Mouse (Mus musculus) forebrain, embryonic 14.5 days (tissue): ENCODE measurements around the gene Stradb. TPM values are rescaled to one million over a fixed set of nuclear protein-coding genes. Genes with fewer than 3 reads are reported as not detected.
"Not testable (repeated sequence)": the region's sequence is repeated elsewhere in the genome, so short reads cannot be mapped to it uniquely, and the experiment has no call there.

ENCODE experiments used
- ATAC-seq: fragments of 200-750 bp; cut with Nextera tagmentation; 2 replicates; pipeline ENCODE4 v1.8.0; 2017; ENCODE audit warnings: mild to moderate bottlenecking, moderate library complexity
- DNase-seq: peaks from one replicate; pipeline ENCODE4 v3.0.0-alpha.2; 2015; ENCODE audit warnings: low spot score
- H3K27ac ChIP-seq: fragments of 300-500 bp; sonication (generic); 2 replicates; pipeline ENCODE4 v1.5.1; 2014; ENCODE audit warnings: low read depth, mild to moderate bottlenecking, control low read depth, low read length, moderate library complexity
- H3K27me3 ChIP-seq: fragments of 300-500 bp; sonication (generic); replicated peaks from 2 replicates; pipeline ENCODE4 v1.6.1; 2014; ENCODE audit warnings: low read length, control low read depth, mixed read lengths; ENCODE audit not compliant: control insufficient read depth, insufficient read depth
- H3K36me3 ChIP-seq: fragments of 300-500 bp; sonication (generic); 2 replicates; pipeline ENCODE4 v1.6.1; 2014; ENCODE audit warnings: low read length, control low read depth; ENCODE audit not compliant: control insufficient read depth, insufficient read depth
- H3K4me1 ChIP-seq: fragments of 300-500 bp; sonication (generic); 2 replicates; pipeline ENCODE4 v1.6.1; 2014; ENCODE audit warnings: antibody characterized with exemption, low read length, control low read depth; ENCODE audit not compliant: control insufficient read depth, insufficient read depth
- H3K4me2 ChIP-seq: fragments of 300-500 bp; sonication (generic); 2 replicates; pipeline ENCODE4 v1.6.1; 2014; ENCODE audit warnings: mild to moderate bottlenecking, control low read depth, low read length
- H3K4me3 ChIP-seq: fragments of 300-500 bp; sonication (generic); 2 replicates; pipeline ENCODE4 v1.5.1; 2014; ENCODE audit warnings: low read depth, low read length, control low read depth
- H3K9ac ChIP-seq: fragments of 300-500 bp; sonication (generic); 2 replicates; pipeline ENCODE4 v1.6.1; 2014; ENCODE audit warnings: mild to moderate bottlenecking, low read length, control low read depth, moderate library complexity
- H3K9me3 ChIP-seq: fragments of 300-500 bp; sonication (generic); replicated peaks from 2 replicates; pipeline ENCODE4 v1.6.1; 2016; ENCODE audit warnings: low read length, control low read depth, mixed read lengths; ENCODE audit not compliant: control insufficient read depth
- WGBS: fragments of 180-500 bp; shearing (Covaris S2); extraction: QIAGEN DNeasy Blood & Tissue Kit; methylation state at CpG from one replicate; pipeline ENCODE4 v1.1.7; 2014; 5-methylcytosine and 5-hydroxymethylcytosine counted together
- polyA plus RNA-seq: library from polyadenylated mRNA; unstranded; fragments of >200 nt; fragmentation: Nextera tagmentation; extraction: Ambion mirVana; gene quantifications from 2 replicates; pipeline ENCODE4 v1.2.1, GENCODE M21; 2014

The Stradb gene
- polyA plus RNA-seq, 1 experiment from 2014 or later, result 96.7 TPM

DNA sequence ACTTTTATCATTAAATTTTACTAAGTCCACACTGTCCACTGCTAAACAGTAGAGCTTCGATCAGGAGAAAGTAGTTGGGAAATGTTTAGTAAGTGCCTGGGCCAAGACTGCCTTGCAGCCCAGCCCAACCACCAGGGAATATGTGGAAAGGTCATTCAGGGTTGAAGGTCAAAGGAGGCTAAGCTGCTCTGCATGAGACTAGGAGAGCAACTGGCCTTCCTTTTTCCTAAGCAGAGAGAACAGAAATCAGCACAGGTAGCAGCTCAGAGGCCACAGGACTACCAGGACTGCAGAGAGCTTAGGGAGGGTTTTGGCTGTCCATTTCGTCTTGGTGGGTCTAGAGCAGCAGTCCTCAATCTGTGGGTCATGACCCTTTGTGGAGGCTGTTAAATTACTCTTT, 15.4 kb upstream of the Stradb start:
- DNase-seq (no peak), ATAC-seq (no peak)
- Histone ChIP-seq H3K27me3 (no peaks in the 10 kb centered on the region), H3K27ac (no peak overlapping the region), H3K9me3 (no peaks in the 10 kb centered on the region), H3K36me3 (no peaks in the 10 kb centered on the region), H3K4me1 (no peaks in the 10 kb centered on the region), H3K9ac (no peak overlapping the region), H3K4me2 (no peak overlapping the region), H3K4me3 (no peak overlapping the region)
- WGBS, result 71% methylated on average over 2 of the region's 2 CpGs

DNA sequence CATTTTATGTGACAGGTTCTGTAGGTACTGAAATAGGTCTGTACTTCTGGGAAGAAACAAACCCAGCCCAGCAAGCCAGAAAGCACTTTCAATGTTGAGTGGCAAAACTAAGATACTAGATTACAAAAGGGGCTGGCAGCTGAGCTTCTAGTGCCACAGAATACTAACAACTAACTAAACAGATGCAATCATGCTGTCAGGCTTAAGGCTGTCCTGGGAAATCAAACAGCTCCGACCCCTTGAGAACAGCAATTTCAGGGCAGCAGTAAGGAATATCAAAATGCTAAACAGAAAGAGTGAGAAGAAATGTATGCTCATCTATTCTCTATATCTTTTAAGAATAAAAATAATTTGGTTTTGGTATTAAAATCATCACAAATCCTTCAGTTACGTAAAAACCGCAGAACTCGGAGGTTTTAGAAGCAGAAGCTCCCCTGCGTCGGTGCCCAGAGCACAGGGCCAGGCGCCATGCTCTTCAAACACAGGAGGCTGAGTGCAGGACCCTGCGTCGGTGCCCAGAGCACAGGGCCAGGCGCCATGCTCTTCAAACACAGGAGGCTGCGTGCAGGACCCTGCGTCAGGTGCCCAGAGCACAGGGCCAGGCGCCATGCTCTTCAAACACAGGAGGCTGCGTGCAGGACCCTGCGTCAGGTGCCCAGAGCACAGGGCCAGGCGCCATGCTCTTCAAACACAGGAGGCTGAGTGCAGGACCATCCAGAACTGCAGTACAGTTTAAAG, 14.4 kb upstream of the Stradb start:
- not testable (repeated sequence) for H3K4me2 ChIP-seq, ATAC-seq, H3K4me1 ChIP-seq, DNase-seq, H3K27me3 ChIP-seq, H3K4me3 ChIP-seq, H3K9ac ChIP-seq, H3K27ac ChIP-seq, H3K36me3 ChIP-seq, H3K9me3 ChIP-seq
- WGBS, result 88% methylated on average over 16 of the region's 16 CpGs

DNA sequence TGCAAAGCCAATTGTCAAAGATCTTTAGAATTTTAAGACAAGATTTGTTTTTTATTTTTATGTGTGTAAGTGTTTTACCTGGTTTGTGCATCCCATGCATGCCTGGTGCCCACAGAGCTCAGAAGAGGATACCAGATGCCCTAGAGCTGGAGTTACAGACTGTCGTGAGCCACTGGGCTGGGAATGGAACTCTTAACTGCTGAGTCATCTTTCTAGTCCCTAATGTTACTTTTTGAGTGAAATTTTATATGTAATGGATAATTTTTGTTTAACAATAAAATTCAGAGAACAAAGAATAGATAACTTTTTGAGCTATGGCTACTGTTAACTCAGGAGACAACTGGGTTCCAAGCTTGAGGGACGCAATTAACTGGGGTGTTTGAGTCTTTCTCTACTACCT, 13.6 kb upstream of the Stradb start:
- Histone ChIP-seq H3K4me3 (no peak overlapping the region), H3K27me3 (no peaks in the 10 kb centered on the region), H3K27ac (no peak overlapping the region), H3K4me2 (no peak overlapping the region), H3K4me1 (no peaks in the 10 kb centered on the region), H3K9ac (no peak overlapping the region), H3K9me3 (no peaks in the 10 kb centered on the region), H3K36me3 (no peaks in the 10 kb centered on the region)
- 91% methylated on average over 2 of the region's 2 CpGs for WGBS
- ATAC-seq, result no peak
- no peak for DNase-seq

DNA sequence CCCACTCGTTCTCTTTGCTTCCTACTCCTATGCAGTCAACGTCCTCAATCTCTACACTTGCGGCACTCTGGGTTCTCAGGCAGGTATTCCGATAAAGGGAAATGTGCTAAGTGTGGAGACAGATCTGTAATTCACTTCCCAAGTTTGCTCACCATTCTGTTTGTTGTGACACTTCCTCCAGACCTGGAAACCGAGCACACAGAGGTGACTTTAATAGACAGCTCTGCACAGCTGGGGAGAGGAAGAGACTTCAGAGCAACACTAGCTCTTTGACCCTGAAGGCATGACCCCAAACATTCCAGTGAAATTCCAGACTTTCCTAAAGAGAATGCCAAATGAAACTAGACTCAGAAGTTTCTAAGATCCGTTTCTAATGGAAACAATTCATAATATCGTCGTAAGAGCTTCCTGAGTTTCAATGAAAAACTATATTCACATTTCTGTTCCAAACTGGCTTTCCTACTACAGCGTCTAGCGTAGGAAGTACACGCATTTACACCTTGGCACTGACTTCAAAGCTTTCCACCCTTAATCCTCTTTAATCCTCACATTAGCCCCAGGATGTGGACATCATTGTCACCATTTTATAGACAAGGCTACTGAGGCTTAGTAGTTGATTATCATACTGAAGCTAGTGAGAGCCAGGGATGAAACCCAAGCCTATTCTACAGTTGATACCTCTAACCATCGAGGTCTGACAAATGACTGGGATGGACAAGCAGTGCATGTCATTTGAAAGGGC, 12.0 kb upstream of the Stradb start:
- DNase-seq, result no peak
- H3K27ac ChIP-seq, result no peak overlapping the region

DNA sequence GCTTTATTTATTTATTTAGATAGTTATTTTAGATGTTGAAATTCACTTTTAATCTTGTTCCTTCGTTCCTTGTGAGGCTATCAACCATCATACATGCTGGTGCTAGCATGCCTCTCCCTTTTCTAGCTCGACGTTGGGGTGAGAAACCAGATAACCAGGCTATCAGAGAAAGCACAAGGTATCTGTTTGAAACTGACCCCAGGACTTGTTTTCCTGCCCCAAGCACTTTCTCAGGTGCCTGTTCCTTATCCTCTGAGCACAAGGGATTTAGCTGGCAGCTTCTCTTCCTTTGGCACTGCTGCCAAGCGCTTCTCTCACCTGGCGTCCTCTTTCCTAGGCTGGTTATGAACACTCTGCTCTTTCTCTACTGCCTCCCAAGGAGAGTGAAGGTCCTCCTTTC, 10.9 kb upstream of the Stradb start:
- no peak for ATAC-seq
- DNase-seq, result no peak
- 94% methylated on average over 5 of the region's 5 CpGs for WGBS
- H3K9me3 ChIP-seq, result no peaks in the 10 kb centered on the region
- H3K36me3 ChIP-seq, result no peaks in the 10 kb centered on the region
- no peak overlapping the region for H3K4me3 ChIP-seq
- H3K27me3 ChIP-seq, result no peaks in the 10 kb centered on the region
- H3K4me2 ChIP-seq, result no peak overlapping the region
- no peak overlapping the region for H3K27ac ChIP-seq
- no peak overlapping the region for H3K9ac ChIP-seq
- H3K4me1 ChIP-seq, result no peaks in the 10 kb centered on the region

More for the DNA sequence above, 12.0 kb upstream of the Stradb start:
- no peaks in the 10 kb centered on the region for H3K9me3 ChIP-seq
- H3K4me3 ChIP-seq, result no peak overlapping the region
- H3K27me3 ChIP-seq, result no peaks in the 10 kb centered on the region
- H3K4me2 ChIP-seq, result no peak overlapping the region
- no peaks in the 10 kb centered on the region for H3K4me1 ChIP-seq
- ATAC-seq, result no peak
- H3K9ac ChIP-seq, result no peak overlapping the region
- H3K36me3 ChIP-seq, result no peaks in the 10 kb centered on the region
- 71% methylated on average over 12 of the region's 12 CpGs for WGBS

DNA sequence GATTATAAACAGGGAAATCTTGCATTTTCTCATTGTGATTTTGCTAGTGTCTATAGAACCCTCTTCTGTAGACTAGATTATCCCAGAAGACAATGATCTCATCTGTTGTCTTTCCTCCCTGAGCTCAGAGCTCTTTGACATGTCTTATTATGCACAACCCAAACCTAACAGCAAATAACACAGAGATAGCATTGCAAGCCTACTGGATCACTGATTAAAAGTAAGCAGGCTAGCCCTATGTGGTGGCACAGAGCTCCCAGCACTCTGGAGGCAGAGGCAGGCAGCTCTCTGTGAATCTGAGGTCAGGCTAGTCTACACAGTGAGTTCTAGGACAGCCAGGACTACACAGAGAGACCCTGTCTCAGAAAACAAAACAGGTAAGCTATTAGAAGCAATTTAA, 10.5 kb upstream of the Stradb start:
- Histone ChIP-seq H3K4me1 (no peaks in the 10 kb centered on the region), H3K4me2 (no peak overlapping the region), H3K27ac (no peak overlapping the region), H3K9me3 (no peaks in the 10 kb centered on the region), H3K27me3 (no peaks in the 10 kb centered on the region), H3K9ac (no peak overlapping the region), H3K4me3 (no peak overlapping the region), H3K36me3 (no peaks in the 10 kb centered on the region)
- DNase-seq (no peak), ATAC-seq (no peak)

DNA sequence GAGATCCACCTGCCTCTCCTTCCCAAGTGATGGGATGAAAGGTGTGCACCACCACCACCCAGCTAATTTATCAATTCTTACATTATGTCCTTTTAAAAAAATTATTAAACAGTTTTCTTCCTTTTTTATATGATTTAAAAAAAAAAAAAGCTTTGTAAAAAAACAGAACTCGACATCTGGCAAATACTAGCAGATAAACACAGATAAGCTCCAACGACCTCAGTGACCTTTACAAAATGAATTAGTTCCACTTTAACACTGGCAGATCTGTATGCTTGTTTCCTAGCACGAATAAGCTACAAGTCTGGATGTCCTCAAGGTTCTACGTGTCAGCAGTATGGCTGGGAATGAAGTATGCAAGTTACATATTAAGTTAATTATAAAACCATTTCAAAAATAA, 5.8 kb upstream of the Stradb start:
- Histone ChIP-seq H3K9me3 (no peaks in the 10 kb centered on the region), H3K4me2 (no peak overlapping the region), H3K36me3 (no peaks in the 10 kb centered on the region), H3K4me1 (peaks cover 17% of the 10 kb centered on the region), H3K4me3 (no peak overlapping the region), H3K27ac (no peak overlapping the region), H3K9ac (no peak overlapping the region), H3K27me3 (no peaks in the 10 kb centered on the region)
- DNase-seq, result no peak
- no peak for ATAC-seq
- WGBS, result 66% methylated on average over 4 of the region's 4 CpGs

DNA sequence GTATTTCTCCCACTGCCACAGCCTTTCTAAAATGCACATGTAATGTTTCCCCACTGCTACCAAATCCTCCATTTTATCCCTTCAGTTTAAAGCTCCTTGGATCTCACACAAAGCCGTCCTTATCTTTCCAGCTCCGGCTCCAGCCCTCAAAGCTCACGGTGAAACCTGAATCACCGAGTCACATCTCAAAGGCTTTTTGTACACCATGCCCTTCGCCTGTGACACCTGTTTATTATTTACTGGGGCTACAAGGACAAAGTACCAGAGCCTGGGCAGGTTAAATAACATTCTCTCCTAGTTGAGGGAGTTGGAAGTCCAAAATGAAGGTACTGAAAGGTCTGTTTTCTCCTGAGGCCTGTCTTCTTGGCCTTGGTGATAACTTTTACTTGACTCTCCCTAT, 3.3 kb upstream of the Stradb start:
- ATAC-seq, result no peak
- H3K27ac ChIP-seq, result no peak overlapping the region
- 61% methylated on average over 5 of the region's 5 CpGs for WGBS
- H3K4me3 ChIP-seq, result no peak overlapping the region
- peaks cover 17% of the 10 kb centered on the region for H3K4me1 ChIP-seq
- H3K36me3 ChIP-seq, result no peaks in the 10 kb centered on the region
- H3K4me2 ChIP-seq, result no peak overlapping the region
- no peaks in the 10 kb centered on the region for H3K27me3 ChIP-seq
- H3K9me3 ChIP-seq, result no peaks in the 10 kb centered on the region
- H3K9ac ChIP-seq, result no peak overlapping the region
- no peak for DNase-seq

DNA sequence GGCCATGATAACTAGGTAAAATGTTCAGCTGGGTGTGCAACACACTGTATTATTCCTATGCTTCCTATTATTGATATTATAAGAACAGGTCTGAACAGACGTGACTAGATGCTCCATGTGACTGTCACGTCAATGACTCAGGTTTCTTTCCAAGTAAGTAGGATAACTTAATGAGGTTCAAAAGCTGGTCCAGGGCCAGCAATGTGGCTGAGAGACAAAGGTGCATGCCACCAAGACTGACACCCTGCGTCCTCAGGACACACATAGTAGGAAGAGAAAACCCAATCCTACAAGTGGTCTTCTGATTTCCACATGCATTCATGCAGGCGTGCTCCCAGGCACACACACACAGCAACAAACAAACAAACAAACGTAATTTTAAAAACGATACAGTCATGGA, 2.2 kb upstream of the Stradb start:
- H3K27me3 ChIP-seq, result no peaks in the 10 kb centered on the region
- DNase-seq, result no peak
- H3K4me2 ChIP-seq, result peak overlapping the region; percentile 54; the same call in 1 of the 2 replicates
- H3K9me3 ChIP-seq, result no peaks in the 10 kb centered on the region
- WGBS, result 80% methylated on average over 6 of the region's 6 CpGs
- no peak for ATAC-seq
- H3K4me1 ChIP-seq, result peaks cover 17% of the 10 kb centered on the region
- H3K27ac ChIP-seq, result no peak overlapping the region
- no peak overlapping the region for H3K9ac ChIP-seq
- no peaks in the 10 kb centered on the region for H3K36me3 ChIP-seq
- H3K4me3 ChIP-seq, result no peak overlapping the region
